Mouse (Mus musculus): ENCODE data around the gene Gm21958. TPM values are rescaled to one million over a fixed set of nuclear protein-coding genes. Genes with fewer than 3 reads are reported as not detected.

Gm21958 gene
- polyA plus RNA-seq, 1 experiment = not detected

DNA sequence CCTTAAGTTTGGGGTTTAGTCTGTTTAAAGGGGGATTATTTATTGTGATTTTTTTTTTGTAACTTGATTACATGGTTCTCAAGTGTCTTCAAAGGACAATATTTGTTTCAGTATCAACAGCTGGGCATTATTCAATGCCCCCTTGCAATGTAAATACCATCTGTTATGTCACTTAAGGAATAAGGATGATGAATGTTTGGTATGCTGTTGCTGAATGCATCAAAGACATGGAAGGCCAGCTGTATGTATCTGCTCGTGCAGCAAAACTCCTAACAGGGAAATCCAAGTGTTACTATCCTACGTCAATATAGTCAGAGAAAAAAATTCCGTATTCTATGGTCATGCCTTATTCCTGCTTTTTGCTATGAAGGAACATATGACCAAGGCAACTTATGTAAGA, 46.0 kb downstream of the Gm21958 start:
- TF ChIP-seq CTCF (IDR thresholded peaks at IDR 0.05; ENCODE audit: borderline replicate concordance, insufficient read depth, low read depth, low read length) (no peak), POLR2A (IDR thresholded peaks at IDR 0.05; ENCODE audit: borderline replicate concordance, insufficient read depth, low read length) (no peak)
- no peak for DNase-seq
- Histone ChIP-seq H3K27ac (ENCODE audit: insufficient read depth, low read length) (no peak overlapping the region), H3K27me3 (ENCODE audit: control insufficient read depth, insufficient read depth, low read length) (no peaks in the 10 kb centered on the region), H3K4me3 (replicated peaks; ENCODE audit: insufficient read depth, low read depth, low read length) (no peak overlapping the region), H3K4me1 (ENCODE audit: control insufficient read depth, insufficient read depth, low read length) (no peaks in the 10 kb centered on the region)
- 92% methylated on average over 3 of the region's 3 CpGs for WGBS

Other genes with a start within 250 kb of the Gm21958 start
- gene Supt20, start 21.5 kb downstream of the Gm21958 start, polyA plus RNA-seq (2012; rRNA removed) = 57.6 and 63.2 TPM in 2 replicates
- gene Exosc8, start 21.0 kb upstream of the Gm21958 start, polyA plus RNA-seq (2012; rRNA removed) = 42.6 TPM in 2 replicates
- gene Alg5, start 21.2 kb upstream of the Gm21958 start, polyA plus RNA-seq (2012; rRNA removed) = 25.9 and 26.0 TPM in 2 replicates
- gene Smad9, start 41.2 kb upstream of the Gm21958 start, polyA plus RNA-seq (2012; rRNA removed) = 13.7 and 15.5 TPM in 2 replicates
- 61.4 and 69.0 TPM in 2 replicates for gene Rfxap, start 93.4 kb upstream of the Gm21958 start, polyA plus RNA-seq (2012; rRNA removed)
- 2.0 and 3.4 TPM in 2 replicates for gene Sertm1, start 201.5 kb upstream of the Gm21958 start, polyA plus RNA-seq (2012; rRNA removed)